Mouse (Mus musculus): Measurements from ENCODE around the gene Dcaf10. TPM values are rescaled to one million over a fixed set of nuclear protein-coding genes. Genes with fewer than 3 reads are reported as not detected.

Dcaf10 gene
- 13.2 TPM for polyA plus RNA-seq (2014; fragmentation: Illumina TruSeq; extraction: RNeasy Lipid Tissue Mini Kit (QIAGEN cat#74804); ENCODE audit: low read depth, low replicate concordance)

GRCm38 (mm10) chr4:45341669-45342249 is at the start of gene Dcaf10:
TSS of gene Dcaf10 (plus strand) at chr4:45342101.

GRCm38 (mm10) chr4:45296662-45297564 is 45.0 kb upstream of the Dcaf10 start, which contains the start of gene Trmt10b:
TSS of gene Trmt10b (plus strand) at chr4:45297127.

GRCm38 (mm10) chr4:45342286-45343155 is 620 bp downstream of the Dcaf10 start, which contains the start of gene Exosc3:
TSS of gene Exosc3 (minus strand) at chr4:45342732.

GRCm38 (mm10) chr4:45408427-45409132 is 66.7 kb downstream of the Dcaf10 start, which contains the start of gene Slc25a51:
TSS of gene Slc25a51 (minus strand) at chr4:45408766.

Other genes starting within 250 kb of the Dcaf10 start
- 71.0 TPM for gene Tomm5, start 234.0 kb upstream of the Dcaf10 start, polyA plus RNA-seq (2014; fragmentation: Illumina TruSeq; extraction: RNeasy Lipid Tissue Mini Kit (QIAGEN cat#74804); ENCODE audit: low read depth, low replicate concordance)
- 0.36 TPM for gene Frmpd1, start 157.2 kb upstream of the Dcaf10 start, polyA plus RNA-seq (2014; fragmentation: Illumina TruSeq; extraction: RNeasy Lipid Tissue Mini Kit (QIAGEN cat#74804); ENCODE audit: low read depth, low replicate concordance)
- 9.8 TPM for gene Trmt10b, start 45.0 kb upstream of the Dcaf10 start, polyA plus RNA-seq (2014; fragmentation: Illumina TruSeq; extraction: RNeasy Lipid Tissue Mini Kit (QIAGEN cat#74804); ENCODE audit: low read depth, low replicate concordance)
- 30.4 TPM for gene Exosc3, start 631 bp downstream of the Dcaf10 start, polyA plus RNA-seq (2014; fragmentation: Illumina TruSeq; extraction: RNeasy Lipid Tissue Mini Kit (QIAGEN cat#74804); ENCODE audit: low read depth, low replicate concordance)
- 65.2 TPM for gene Slc25a51, start 66.7 kb downstream of the Dcaf10 start, polyA plus RNA-seq (2014; fragmentation: Illumina TruSeq; extraction: RNeasy Lipid Tissue Mini Kit (QIAGEN cat#74804); ENCODE audit: low read depth, low replicate concordance)
- 18.6 TPM for gene Shb, start 190.4 kb downstream of the Dcaf10 start, polyA plus RNA-seq (2014; fragmentation: Illumina TruSeq; extraction: RNeasy Lipid Tissue Mini Kit (QIAGEN cat#74804); ENCODE audit: low read depth, low replicate concordance)

Measured in adipose tissue, adult 10 weeks (tissue).